Mouse (Mus musculus) liver, postnatal 0 days (tissue): ENCODE measurements around the gene Tbkbp1.

Experiments used
- CTCF ChIP-seq: sonication (generic); IDR thresholded peaks from 2 replicates; pipeline ENCODE4 v1.5.1; 2016; ENCODE audit warnings: antibody characterized with exemption, low read depth
- EP300 ChIP-seq: IDR thresholded peaks from 2 replicates; pipeline ENCODE4 v1.6.1; 2016; ENCODE audit warnings: antibody characterized with exemption, low read depth, mild to moderate bottlenecking

GRCm38 (mm10) chr11:97145320-97145719 is 6.0 kb downstream of the Tbkbp1 start:
- TF ChIP-seq CTCF, result no peak
- no peak for TF ChIP-seq EP300
